Mouse (Mus musculus) retina, adult 2 months (tissue): ENCODE measurements at regions not wholly inside any gene's neighbourhood (a gene's known extent, or its start where the extent isn't known, plus 50 kb on each side); places are given as distances from the start of the nearest gene placed in this dataset.

ENCODE experiments used
- DNase-seq: peaks from one replicate; pipeline ENCODE4 v3.0.0-alpha.2; 2012; ENCODE audit warnings: low read depth, low spot score

DNA sequence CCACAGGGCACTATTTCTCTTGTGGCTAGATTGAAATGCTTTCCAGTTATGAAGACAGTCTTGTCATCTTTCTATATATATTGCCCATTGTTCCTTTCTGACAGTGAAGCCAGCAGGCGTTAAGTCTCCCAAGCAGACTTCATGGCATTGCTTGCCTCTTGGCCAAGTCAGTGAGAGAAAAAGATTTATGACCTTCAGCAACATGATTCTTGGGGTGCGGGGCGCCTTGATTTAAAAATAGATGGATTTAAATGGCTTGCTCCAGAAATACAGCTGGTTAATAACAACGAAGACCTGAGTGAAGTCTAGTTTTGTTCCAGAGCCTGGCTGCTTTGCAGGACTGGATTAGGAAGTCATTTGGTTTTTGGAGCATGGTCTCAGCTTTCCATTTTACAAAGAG, 475.2 kb upstream of the Gm26657 start:
- no peak for DNase-seq

DNA sequence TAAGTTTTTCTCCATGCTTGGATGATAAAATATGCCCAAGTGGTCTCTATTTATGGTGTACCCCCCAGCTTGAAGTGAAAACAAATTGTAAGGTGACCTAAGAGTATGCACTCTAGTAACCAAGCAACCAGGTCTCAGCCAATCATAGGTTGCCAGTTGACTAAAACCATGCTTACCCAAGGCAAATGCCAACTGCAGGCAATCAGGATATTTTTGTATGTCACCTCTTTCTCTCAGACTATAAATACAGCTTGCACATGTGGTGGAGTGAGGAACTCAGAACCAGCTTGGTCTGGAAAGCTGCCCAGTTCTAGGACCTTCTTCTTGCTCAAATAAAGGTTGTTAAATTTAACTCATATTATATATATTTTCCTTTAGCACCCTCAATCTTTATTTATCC, 476.0 kb upstream of the Gm26657 start:
- no peak for DNase-seq

DNA sequence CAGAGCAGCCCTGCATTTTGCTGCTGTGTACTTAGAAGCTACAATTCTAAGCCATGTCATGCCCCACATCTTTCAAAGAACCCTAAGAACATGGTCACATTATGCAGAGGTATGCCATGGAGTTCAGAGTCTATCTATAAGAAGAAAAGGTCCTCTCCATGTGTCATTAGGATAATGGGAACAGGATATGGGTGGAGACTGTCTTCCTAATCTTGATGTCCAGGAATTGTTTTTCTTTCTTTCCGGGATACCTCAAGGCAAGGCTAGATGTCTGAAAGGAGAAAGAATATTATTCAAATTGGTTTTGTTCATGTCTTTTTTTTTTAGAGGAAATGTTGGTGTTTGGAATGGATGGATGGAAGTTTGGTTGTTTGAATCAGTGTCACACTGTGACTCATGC, 477.3 kb upstream of the Gm26657 start:
- no peak for DNase-seq

DNA sequence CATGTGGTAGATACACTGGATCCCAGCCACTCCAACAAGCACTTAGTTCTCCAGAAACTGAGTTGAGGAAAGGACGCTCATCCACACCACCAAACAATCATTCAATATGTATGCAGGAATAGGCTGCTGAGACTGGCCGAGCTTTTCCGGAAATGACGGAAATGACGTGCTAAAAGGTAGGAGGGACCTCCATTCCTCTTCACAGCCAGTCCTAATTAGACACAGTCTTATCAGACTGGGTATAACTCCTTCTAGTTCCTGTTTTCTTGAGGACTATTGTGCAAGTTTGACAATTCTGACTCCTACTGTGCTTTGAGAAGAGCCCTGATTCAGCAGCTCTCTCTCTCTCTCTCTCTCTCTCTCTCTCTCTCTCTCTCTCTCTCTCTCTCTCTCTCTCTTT, 477.9 kb upstream of the Gm26657 start:
- no peak for DNase-seq

DNA sequence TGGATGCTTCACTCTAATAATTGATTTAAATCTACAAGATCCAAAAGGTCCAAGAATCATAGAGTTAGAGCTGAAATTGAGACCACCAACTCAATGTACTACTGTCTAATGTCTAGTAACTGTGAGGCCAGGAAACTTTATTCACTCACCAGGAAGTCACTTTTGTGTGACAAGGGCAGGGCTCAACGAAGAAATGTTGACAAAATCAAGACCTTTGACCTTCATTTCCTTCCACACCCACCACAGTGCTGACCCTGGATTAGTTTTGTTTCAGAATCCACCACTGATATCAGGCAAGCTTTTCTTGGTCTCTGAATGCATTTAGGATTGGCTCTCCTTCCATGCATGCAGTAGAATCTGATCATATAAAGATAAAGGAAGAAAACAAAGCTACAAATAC, 487.5 kb upstream of the Gm26657 start:
- no peak for DNase-seq

DNA sequence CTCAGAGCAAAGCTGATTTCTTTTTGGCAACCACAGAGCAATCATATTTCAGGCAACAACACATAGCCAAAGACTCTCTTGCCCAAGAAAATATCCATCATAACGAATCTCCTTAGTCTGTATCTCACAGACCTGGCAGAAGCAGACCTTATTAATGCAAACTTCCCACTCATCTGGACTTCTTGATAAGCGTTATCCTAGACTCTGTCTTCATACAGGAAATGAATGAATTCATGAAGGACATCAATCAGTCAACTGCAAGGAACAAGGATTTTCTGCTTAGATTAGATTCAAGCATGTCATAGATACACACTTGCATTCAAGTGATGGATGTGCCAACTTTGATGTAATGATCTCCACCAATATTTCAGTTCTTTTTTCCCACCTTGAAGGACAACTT, 488.1 kb upstream of the Gm26657 start:
- DNase-seq: no peak

DNA sequence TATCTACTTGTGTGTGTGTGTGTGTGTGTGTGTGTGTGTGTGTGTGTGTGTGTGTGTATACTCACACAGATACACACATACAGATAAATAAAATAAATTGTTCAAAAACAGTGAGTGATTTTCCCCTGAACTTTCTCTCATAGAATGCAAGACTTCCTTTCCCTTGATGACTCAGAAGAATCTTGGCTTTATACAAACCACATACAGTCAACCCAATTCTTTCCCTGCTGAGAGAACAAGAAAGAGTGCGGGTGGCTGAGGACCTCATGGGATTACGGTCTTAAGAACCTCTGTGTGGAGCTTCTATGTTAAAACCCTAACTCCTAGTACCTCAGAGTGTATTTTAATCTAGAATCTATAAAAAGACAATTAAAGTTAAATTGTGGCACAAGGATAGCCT, 489.3 kb upstream of the Gm26657 start:
- no peak for DNase-seq

DNA sequence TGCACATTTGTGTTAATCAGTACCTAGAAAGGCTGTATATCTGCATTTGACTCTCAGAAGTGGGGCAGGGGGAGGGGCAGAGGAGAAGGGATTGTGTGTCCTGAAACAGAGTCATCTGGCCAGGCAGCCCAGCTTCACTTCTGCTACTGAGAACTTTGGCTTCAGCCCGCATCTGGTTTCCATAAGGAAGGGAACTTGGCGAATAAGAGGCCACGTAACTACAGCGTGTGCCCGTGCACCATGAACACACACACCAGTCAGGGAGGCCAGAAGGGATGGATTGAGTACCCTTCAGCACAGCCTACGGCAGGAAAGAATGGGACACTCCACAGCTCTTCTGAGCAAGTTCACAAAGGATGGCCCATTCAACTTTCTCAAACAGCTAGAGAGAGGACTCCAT, 496.0 kb upstream of the Gm26657 start:
- DNase-seq: no peak

DNA sequence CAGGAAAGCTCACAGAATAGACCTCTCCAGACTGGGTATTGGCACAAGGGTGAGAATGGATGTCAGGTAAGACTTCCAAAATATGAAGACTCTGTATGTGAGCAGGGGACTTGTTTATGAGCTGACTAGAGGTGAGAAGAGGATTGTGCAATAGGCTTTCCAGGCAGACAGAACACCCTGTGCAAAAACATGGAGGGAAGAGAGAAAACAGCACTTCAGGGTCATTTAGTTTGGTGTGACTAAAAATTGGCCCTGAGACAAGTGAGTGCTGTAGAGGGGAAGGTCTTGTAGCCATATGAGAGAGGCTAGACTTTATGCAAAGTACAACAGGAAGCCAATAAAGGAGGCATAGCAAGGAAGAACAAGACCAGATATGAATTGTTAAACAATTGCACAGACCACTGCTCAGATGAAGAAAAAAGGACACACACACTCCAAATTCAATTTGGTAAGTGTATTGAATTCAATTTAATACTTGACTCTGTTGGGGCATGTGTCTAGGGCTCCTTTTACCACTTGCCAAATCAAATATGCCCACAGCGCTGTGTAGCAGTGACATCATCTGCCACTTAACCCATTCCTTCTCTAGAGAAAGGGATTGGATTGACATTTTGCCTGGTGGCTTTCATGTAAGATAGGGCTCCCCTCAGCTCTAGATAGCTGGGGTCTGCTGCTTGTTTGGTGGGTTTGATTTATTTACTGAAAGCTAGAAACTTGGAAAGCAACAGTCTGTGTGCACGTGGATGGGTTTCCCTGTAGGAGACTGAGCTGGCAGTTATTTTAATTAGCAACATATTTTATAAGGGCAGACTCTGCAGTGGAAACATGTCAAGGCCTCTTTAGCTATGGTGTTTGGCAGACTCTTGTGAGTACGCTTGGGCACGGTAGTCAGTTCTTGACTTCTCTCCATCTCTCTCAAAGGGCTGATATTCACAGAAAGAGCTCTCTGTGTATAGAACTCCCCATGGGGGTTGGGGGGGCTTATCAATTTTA, 501.1 kb upstream of the Gm26657 start:
- DNase-seq: no peak

DNA sequence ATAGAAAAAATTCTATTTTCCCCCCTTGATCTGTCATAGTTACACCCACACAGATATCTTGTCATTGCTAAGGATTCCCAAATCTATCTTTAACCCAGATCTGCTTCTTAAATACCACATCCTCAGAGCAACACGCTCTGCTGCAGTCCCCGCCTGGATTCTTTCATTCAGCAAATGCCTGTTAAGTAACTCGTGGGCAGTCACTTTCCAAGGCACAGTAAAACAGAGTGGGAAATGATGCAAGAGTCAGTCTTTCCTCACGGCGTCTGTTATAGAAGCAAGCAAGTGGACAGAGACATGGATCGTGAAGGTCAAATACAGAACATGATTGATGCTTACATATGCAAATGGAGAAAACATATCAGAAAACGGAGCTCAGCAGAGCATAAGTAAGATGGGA, 508.5 kb upstream of the Gm26657 start:
- DNase-seq: no peak

DNA sequence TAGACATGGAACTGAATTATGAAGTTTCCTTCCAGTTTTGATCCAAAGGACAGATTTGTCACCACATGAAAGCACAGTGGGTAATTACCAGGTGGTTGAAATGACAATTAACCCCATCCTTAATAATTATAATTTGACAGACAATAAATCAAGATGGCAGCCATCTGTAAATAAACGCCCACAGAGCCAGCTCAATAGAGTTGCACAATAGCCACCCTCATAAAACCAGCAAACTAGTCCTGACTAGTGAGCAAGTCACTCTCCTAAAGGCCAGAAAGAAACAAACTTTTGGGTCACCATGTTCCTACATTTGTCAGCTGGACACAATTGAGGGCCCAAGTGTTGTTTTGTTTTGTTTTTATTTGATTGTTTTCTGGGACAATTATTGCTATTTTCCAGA, 509.4 kb upstream of the Gm26657 start:
- DNase-seq: no peak

DNA sequence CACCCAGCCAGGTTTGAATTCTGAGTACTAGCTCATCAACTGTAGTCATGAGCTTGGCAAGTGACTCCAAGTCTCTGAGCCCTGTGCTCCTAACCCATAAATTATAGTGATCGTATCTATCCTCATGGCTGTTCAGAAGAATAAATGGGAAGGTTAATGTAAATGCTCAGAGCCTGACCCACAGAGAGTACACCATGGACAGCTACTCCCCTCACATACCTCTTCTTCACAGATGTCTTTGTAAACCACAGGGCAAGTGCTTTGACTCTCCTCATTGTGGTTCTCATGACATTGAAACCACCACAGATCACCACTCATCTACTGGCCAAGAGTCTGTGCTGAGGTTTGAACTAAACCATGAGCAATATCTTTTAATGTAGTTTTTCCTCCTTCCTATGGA, 513.4 kb upstream of the Gm26657 start:
- DNase-seq: no peak

DNA sequence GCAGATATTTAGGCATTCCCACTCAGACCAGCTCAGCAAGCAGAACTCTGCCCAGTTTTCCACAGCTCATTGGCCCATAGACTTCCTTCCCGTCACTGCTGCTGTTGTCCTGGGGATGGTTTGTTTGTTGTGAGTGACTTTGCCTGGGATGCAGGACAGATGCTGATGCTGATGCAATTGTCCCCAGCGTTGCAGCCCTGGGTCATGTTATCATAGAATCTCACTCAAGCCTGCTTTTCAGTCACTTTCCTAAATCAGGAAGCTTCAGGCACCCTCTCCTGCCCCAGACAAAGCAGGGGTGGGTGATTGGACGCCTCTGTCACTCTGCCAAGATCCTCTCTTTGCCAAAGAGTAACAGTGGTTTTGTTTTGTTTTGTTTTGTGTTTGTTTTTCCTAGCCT, 515.3 kb upstream of the Gm26657 start:
- no peak for DNase-seq

DNA sequence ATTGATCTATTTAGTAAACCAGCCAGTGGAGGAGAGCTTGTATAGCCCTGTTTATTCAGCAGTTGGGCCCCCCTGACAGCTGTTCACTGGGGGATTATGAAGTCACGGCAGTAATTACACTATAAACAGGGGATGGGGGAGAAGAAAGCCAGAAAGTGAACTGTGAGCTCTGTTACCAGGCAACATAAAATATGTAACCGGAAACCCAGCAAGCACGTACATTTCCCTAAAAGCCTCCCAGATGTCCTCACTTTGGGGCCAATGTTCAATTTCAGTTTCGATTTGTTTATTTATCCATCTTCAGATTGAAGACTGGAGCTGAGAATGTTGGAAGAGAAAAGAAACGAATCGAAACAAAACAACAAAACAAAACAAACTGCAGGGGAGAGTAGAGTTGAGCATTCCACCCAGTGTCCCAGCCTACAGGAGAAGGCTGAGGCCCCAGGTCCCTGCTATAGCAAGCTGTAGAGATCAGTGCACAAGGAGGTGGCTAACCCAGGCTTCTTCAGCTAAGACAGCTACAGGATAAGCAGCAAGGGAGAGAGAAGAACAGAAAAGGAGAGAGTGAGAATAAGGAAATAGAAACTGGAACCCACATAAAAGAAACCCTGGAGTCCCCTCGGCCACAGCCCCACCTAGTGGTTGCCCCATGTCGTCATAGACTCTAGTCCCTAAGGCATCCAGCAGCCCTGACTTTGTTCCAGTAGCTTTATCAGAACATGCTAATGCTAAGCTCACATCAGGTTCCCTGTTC, 517.7 kb upstream of the Gm26657 start:
- no peak for DNase-seq

DNA sequence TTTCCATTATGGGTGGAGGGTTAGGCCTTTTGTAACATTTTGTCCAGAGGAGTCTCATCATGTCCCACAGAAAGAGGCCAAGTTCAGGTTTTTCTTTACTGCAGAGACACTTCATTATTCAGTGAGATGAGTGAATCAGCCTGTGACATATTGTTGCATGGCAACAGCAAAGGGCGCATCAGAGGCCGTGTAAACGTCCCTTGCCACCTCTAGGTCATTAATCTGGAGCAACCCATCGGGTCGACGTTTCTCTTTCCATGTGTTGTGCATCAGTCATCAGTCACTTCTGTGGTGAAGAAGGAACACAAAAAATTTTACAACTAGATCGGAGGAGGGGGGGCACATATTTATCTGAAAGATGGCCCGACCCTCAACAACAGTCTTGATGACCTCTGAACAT, 519.3 kb upstream of the Gm26657 start:
- no peak for DNase-seq

DNA sequence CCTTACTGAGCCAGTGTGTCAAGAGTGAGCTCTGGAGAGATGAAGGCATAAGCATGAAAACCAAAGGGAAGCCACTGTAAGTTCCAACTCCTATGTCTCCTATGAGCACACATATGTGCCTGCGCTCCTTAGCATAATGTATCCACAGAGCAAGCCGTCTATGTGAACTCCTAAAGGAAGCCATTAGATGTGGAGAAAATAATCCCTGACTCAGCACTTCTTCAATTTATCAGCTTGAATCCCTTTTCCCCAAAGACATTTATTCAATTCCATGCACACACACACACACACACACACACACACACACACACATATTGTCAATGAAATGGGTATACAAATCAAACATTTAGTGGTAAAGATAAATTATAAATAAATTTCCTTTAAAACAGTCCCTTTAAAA, 530.4 kb upstream of the Gm26657 start:
- DNase-seq: no peak

DNA sequence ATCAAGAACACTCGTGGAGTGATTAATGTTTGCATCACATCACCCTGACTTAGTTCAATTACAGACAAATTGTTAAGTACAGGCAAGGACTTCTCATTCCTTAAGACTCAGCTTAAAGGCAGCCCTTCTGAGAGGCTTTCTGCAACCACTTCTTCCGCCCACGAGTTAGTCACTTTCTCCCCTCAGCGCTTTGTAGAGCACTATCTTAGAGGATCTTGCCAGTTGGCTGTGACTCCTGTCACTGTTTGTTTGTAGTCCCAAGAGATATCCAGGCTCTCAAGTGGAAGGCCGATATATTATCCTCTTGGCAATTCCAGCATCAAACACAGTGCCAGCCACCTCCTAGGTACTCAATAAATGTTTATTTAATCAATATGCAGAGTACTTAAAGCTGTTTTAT, 532.1 kb upstream of the Gm26657 start:
- DNase-seq: no peak

DNA sequence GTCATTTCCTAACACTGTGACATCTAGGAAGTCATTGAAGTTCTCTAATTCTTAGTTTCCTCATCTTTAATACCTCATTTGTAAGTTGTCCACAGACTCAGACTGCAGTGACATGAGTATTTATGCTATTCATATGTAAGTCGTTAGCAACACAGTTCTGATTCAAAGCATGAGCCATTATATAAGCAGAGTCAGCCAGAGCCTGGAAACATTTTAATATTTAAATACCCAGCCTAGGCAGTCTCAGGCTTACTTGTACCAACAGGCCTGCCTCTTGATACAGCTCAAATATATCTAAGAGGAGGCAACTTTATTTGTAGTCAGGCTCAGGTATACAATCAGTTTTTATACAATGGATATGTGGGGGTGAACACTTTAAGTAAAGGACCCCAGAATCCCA, 534.8 kb upstream of the Gm26657 start:
- no peak for DNase-seq

DNA sequence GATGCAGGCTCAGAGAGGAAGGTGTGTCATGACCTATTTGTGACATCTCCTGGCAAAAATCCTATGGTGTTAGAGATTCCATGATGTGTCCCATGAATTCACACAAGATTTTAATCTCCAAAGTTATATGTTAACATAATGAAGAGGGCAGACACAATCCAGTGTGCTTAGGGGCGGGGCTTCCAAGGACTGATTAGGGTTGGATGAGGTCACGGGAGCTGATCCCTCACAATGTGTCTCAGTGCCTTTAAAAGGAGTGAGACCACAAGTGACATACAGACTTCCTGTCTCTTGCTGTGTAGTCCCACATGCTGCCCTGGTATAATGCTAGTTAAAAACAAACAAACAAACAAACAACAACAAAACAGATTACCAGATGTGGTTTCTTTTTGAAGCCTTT, 546.5 kb upstream of the Gm26657 start:
- no peak for DNase-seq

DNA sequence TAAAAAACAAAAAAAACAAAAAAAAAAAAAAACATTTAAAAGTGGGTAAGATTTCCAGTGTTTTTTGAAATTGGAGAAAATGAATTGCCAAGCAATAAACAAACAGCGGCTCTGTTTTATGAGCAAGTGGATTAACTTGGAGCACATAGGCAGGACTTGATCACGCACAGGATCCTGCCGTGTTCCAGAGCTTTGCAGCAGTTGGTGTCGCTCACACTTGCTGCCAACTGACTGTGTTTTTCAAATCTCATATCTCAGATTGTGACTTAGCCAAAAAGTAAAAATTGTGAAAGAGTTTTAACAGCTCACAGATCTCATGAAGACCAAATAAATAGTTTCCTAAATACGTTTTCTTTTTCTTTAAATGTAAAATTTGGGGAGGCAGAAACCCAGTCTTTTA, 547.4 kb upstream of the Gm26657 start:
- no peak for DNase-seq

DNA sequence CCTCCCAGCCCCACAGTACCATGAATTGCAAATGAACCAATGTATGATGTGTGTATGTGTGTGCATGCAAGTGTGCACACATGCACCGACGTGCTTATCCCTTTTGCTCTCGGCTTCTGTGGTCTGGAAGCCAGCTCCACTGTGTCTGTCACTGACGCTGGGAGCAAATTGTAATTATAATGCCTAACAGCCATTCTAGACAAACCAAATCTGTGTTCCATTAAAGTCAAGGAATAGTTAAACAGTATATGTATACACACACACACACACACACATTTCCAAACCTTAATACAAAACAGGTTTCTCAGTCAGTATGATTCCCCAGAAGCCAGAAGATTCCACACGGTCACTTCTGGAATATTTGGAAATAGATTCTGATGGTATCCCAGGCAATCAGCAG, 560.3 kb upstream of the Gm26657 start:
- DNase-seq: no peak

DNA sequence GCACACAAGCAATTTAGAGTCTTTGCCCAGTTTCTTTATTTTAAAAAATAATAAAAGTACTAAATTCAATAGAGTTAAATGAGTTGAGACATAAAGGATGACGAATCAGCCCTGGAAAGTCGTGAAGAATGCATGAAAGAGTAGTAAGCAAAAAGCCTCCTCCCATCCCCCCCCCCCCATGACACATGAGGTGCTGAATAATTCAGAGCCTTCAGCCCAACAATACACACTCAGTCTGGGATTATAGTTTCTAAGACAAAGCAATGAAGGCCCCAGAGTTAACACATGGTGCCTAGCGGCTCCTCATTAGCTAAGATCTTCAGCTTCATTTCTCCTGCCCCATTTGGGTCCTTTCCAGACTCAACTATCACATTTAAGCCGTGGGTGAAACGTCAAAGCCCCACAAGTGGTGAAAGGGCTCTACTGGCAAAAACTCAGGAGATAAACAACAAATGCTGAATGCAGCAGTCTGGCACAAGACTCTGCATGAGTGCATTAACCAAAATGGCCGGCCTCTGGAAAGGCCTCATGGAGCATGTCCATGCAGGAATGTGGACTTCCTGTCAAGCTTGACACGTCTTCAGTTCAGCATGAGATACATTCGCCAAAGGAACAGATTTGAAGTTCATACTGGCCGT, 560.9 kb upstream of the Gm26657 start:
- no peak for DNase-seq

DNA sequence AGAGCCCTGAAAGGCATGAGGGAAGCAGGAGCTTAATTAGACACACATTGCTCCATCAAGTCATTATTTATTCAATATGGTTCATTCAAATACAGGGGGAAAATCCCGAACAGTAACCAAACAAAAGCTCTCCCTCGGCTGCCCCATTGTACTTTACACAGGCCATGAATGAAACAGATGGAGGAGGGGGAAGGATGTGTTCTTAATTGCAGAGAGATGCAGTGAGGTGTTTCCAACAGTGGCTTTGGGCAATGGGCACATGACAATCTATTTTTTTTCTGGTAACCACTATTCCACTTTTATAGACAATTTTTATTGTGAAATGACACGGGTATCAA, 578.6 kb upstream of the Gm26657 start:
- no peak for DNase-seq
